Mouse (Mus musculus) gastrocnemius, postnatal 14 days (tissue): ENCODE measurements around the gene Actb. TPM values are rescaled to one million over a fixed set of nuclear protein-coding genes. Genes with fewer than 3 reads are reported as not detected.

Experiments
- total RNA-seq, 2 experiments: library from RNA; stranded (reverse); gene quantifications; 2 replicates each; pipeline ENCODE4 v1.2.3; 2021

Actb gene
- total RNA-seq, 2 experiments from 2014 or later = 856 to 1,248 TPM

Other genes starting within 250 kb of the Actb start
- gene Slc29a4, start 214.2 kb downstream of the Actb start, total RNA-seq = under 1 TPM; 0.29 to 0.37 TPM
- gene Tnrc18, start 89.1 kb downstream of the Actb start, total RNA-seq = 10 to 100 TPM; 36.2 to 37.1 TPM
- gene Fbxl18, start 11.3 kb downstream of the Actb start, total RNA-seq = 1 to 10 TPM; 5.8 to 7.1 TPM
- 10 to 100 TPM; 52.2 to 72.9 TPM for gene Fscn1, start 53.6 kb upstream of the Actb start, total RNA-seq
- 10 to 100 TPM; 16.6 to 19.0 TPM for gene Rnf216, start 206.2 kb upstream of the Actb start, total RNA-seq
- not detected for gene Olfr718-ps1, start 240.8 kb upstream of the Actb start, total RNA-seq